Mouse (Mus musculus) intestine, embryonic 15.5 days (tissue): ENCODE data around the gene Cfap97d1. TPM values are rescaled to one million over a fixed set of nuclear protein-coding genes. Genes with fewer than 3 reads are reported as not detected.

Source experiments
- ATAC-seq: fragments of 200-750 bp; cut with Nextera tagmentation; 2 replicates; pipeline ENCODE4 v1.8.0; 2017; ENCODE audit warnings: moderate TSS enrichment, moderate library complexity
- H3K27ac ChIP-seq: fragments of 300-500 bp; sonication (generic); 2 replicates; pipeline ENCODE4 v1.5.1; 2015; ENCODE audit warnings: mild to moderate bottlenecking, inconsistent platforms
- H3K27me3 ChIP-seq: fragments of 300-500 bp; sonication (generic); replicated peaks from 2 replicates; pipeline ENCODE4 v1.6.1; 2015; ENCODE audit warnings: inconsistent platforms
- H3K36me3 ChIP-seq: fragments of 300-500 bp; sonication (generic); 2 replicates; pipeline ENCODE4 v1.6.1; 2015; ENCODE audit warnings: inconsistent platforms
- H3K4me1 ChIP-seq: fragments of 300-500 bp; sonication (generic); replicated peaks from 2 replicates; pipeline ENCODE4 v1.6.1; 2015; ENCODE audit warnings: inconsistent platforms
- H3K4me2 ChIP-seq: fragments of 300-500 bp; sonication (generic); replicated peaks from 2 replicates; pipeline ENCODE4 v1.6.1; 2015; ENCODE audit warnings: mild to moderate bottlenecking, inconsistent platforms
- H3K4me3 ChIP-seq: fragments of 300-500 bp; sonication (generic); replicated peaks from 2 replicates; pipeline ENCODE4 v1.5.1; 2015; ENCODE audit warnings: inconsistent platforms
- H3K9ac ChIP-seq: fragments of 300-500 bp; sonication (generic); 2 replicates; pipeline ENCODE4 v1.6.1; 2015; ENCODE audit warnings: inconsistent platforms
- H3K9me3 ChIP-seq: fragments of 300-500 bp; sonication (generic); 2 replicates; pipeline ENCODE4 v1.6.1; 2016; ENCODE audit warnings: inconsistent platforms
- WGBS: fragments of 180-500 bp; shearing (Covaris S2); methylation state at CpG from one replicate; pipeline ENCODE4 v1.1.7; 2015; 5-methylcytosine and 5-hydroxymethylcytosine counted together
- polyA plus RNA-seq: library from polyadenylated mRNA; unstranded; fragments of >200 nt; fragmentation: Nextera tagmentation; extraction: Ambion mirVana; gene quantifications from 2 replicates; pipeline ENCODE4 v1.2.1, GENCODE M21; 2015

The Cfap97d1 gene
- polyA plus RNA-seq, 1 experiment from 2014 or later, result not detected

GRCm38 (mm10) chr11:102016136-102016535 lies 32.1 kb downstream of the Cfap97d1 start:
- WGBS, result 95% methylated on average over 1 of the region's 1 CpGs
- no peaks in the 10 kb centered on the region for H3K9me3 ChIP-seq
- H3K4me2 ChIP-seq, result no peak overlapping the region
- no peak overlapping the region for H3K27ac ChIP-seq
- H3K36me3 ChIP-seq, result 0 out of 2 replicates have a peak, but pooled peaks cover 4% of the 10 kb centered on the region
- no peak for ATAC-seq
- H3K27me3 ChIP-seq, result no peaks in the 10 kb centered on the region
- no peak overlapping the region for H3K9ac ChIP-seq
- no peaks in the 10 kb centered on the region for H3K4me1 ChIP-seq
- no peak overlapping the region for H3K4me3 ChIP-seq

- ATAC-seq, result no peak
- Histone ChIP-seq H3K4me1 (no peaks in the 10 kb centered on the region), H3K27me3 (no peaks in the 10 kb centered on the region), H3K4me3 (no peak overlapping the region), H3K27ac (no peak overlapping the region), H3K4me2 (no peak overlapping the region), H3K36me3 (0 out of 2 replicates have a peak, but pooled peaks cover 4% of the 10 kb centered on the region), H3K9me3 (no peaks in the 10 kb centered on the region), H3K9ac (no peak overlapping the region)
- WGBS, result 83% methylated on average over 9 of the region's 9 CpGs
Measured at GRCm38 (mm10) chr11:102019736-102020135, 35.7 kb downstream of the Cfap97d1 start.

- Histone ChIP-seq H3K27ac (no peak overlapping the region), H3K27me3 (no peaks in the 10 kb centered on the region), H3K4me1 (0 out of 2 replicates have a peak, but pooled peaks cover 5% of the 10 kb centered on the region), H3K4me3 (no peak overlapping the region), H3K9me3 (no peaks in the 10 kb centered on the region), H3K36me3 (0 out of 2 replicates have a peak, but pooled peaks cover 4% of the 10 kb centered on the region), H3K4me2 (no peak overlapping the region), H3K9ac (no peak overlapping the region)
- WGBS, result 84% methylated on average over 5 of the region's 5 CpGs
- ATAC-seq, result no peak
Measured at GRCm38 (mm10) chr11:102021196-102021595, 37.1 kb downstream of the Cfap97d1 start.

- peaks cover 11% of the 10 kb centered on the region for H3K4me1 ChIP-seq
- no peak for ATAC-seq
- no peak overlapping the region for H3K27ac ChIP-seq
- 75% methylated on average over 13 of the region's 13 CpGs for whole genome bisulfite sequencing
- no peak overlapping the region for H3K4me2 ChIP-seq
- no peaks in the 10 kb centered on the region for H3K36me3 ChIP-seq
- H3K27me3 ChIP-seq, result no peaks in the 10 kb centered on the region
- H3K9me3 ChIP-seq, result no peaks in the 10 kb centered on the region
- no peak overlapping the region for H3K4me3 ChIP-seq
- H3K9ac ChIP-seq, result no peak overlapping the region
Measured at GRCm38 (mm10) chr11:102023406-102023805, 39.3 kb downstream of the Cfap97d1 start.

- WGBS, result 81% methylated on average over 6 of the region's 6 CpGs
- no peak for ATAC-seq
- Histone ChIP-seq H3K4me1 (peaks cover 11% of the 10 kb centered on the region), H3K9ac (no peak overlapping the region), H3K27me3 (no peaks in the 10 kb centered on the region), H3K27ac (no peak overlapping the region), H3K9me3 (no peaks in the 10 kb centered on the region), H3K4me3 (no peak overlapping the region), H3K36me3 (no peaks in the 10 kb centered on the region), H3K4me2 (no peak overlapping the region)
Measured at GRCm38 (mm10) chr11:102024084-102024758, 40.1 kb downstream of the Cfap97d1 start.

GRCm38 (mm10) chr11:102024875-102025274 lies 40.8 kb downstream of the Cfap97d1 start:
- no peak overlapping the region for H3K4me2 ChIP-seq
- no peaks in the 10 kb centered on the region for H3K36me3 ChIP-seq
- H3K9me3 ChIP-seq, result no peaks in the 10 kb centered on the region
- H3K9ac ChIP-seq, result no peak overlapping the region
- ATAC-seq, result no peak
- H3K27ac ChIP-seq, result no peak overlapping the region
- WGBS, result 92% methylated on average over 4 of the region's 4 CpGs
- no peaks in the 10 kb centered on the region for H3K27me3 ChIP-seq
- H3K4me1 ChIP-seq, result peaks cover 11% of the 10 kb centered on the region
- no peak overlapping the region for H3K4me3 ChIP-seq

GRCm38 (mm10) chr11:102025354-102025753 lies 41.3 kb downstream of the Cfap97d1 start:
- no peaks in the 10 kb centered on the region for H3K27me3 ChIP-seq
- peak overlapping the region; percentile 94; the same call in 1 of the 2 replicates for H3K4me2 ChIP-seq
- no peaks in the 10 kb centered on the region for H3K36me3 ChIP-seq
- H3K9ac ChIP-seq, result no peak overlapping the region
- WGBS, result 58% methylated on average over 7 of the region's 7 CpGs
- no peaks in the 10 kb centered on the region for H3K9me3 ChIP-seq
- H3K4me1 ChIP-seq, result peaks cover 14% of the 10 kb centered on the region
- H3K4me3 ChIP-seq, result peak overlapping the region; percentile 65; the same call in 1 of the 2 replicates
- no peak for ATAC-seq
- H3K27ac ChIP-seq, result no peak overlapping the region

- peak overlapping the region; percentile 71 for H3K27ac ChIP-seq
- H3K9ac ChIP-seq, result peak overlapping the region; percentile 76
- no peaks in the 10 kb centered on the region for H3K36me3 ChIP-seq
- H3K27me3 ChIP-seq, result no peaks in the 10 kb centered on the region
- ATAC-seq, result no peak
- H3K4me1 ChIP-seq, result peaks cover 16% of the 10 kb centered on the region
- 4% methylated on average over 22 of the region's 23 CpGs for WGBS
- no peaks in the 10 kb centered on the region for H3K9me3 ChIP-seq
- H3K4me2 ChIP-seq, result peak overlapping the region; percentile 94
- peak overlapping the region; percentile 65 for H3K4me3 ChIP-seq
Measured at GRCm38 (mm10) chr11:102025991-102026660, 42.0 kb downstream of the Cfap97d1 start.

- Histone ChIP-seq H3K4me1 (peaks cover 17% of the 10 kb centered on the region), H3K27me3 (no peaks in the 10 kb centered on the region), H3K36me3 (no peaks in the 10 kb centered on the region), H3K9me3 (no peaks in the 10 kb centered on the region), H3K27ac (peak overlapping the region; percentile 71), H3K4me2 (peak overlapping the region; percentile 94), H3K9ac (peak overlapping the region; percentile 76), H3K4me3 (peak overlapping the region; percentile 65)
- ATAC-seq, result peak; percentile 94
- whole genome bisulfite sequencing, result under 1% methylated on average over 44 of the region's 73 CpGs
Measured at GRCm38 (mm10) chr11:102026694-102027360, 42.7 kb downstream of the Cfap97d1 start.

GRCm38 (mm10) chr11:102027361-102028017 lies 43.4 kb downstream of the Cfap97d1 start:
- Histone ChIP-seq H3K36me3 (no peaks in the 10 kb centered on the region), H3K9me3 (no peaks in the 10 kb centered on the region), H3K9ac (peak overlapping the region; percentile 76), H3K27ac (peak overlapping the region; percentile 71), H3K4me3 (peak overlapping the region; percentile 65), H3K4me2 (peak overlapping the region; percentile 94), H3K27me3 (no peaks in the 10 kb centered on the region), H3K4me1 (peaks cover 17% of the 10 kb centered on the region)
- peak; percentile 36; the same call in 1 of the 2 replicates for ATAC-seq
- 8% methylated on average over 12 of the region's 12 CpGs for WGBS

GRCm38 (mm10) chr11:102028087-102028816 lies 44.2 kb downstream of the Cfap97d1 start, which contains the start of gene Mpp3:
TSS of gene Mpp3 (minus strand) at chr11:102028461.
- Histone ChIP-seq H3K9me3 (no peaks in the 10 kb centered on the region), H3K9ac (peak within 1 kb of the TSS; percentile 76; the same call in 1 of the 2 replicates), H3K27ac (peak within 1 kb of the TSS; percentile 71), H3K4me3 (peak within 1 kb of the TSS; percentile 65), H3K27me3 (no peaks in the 10 kb centered on the region), H3K4me1 (peaks cover 17% of the 10 kb centered on the region), H3K4me2 (peak within 1 kb of the TSS; percentile 94), H3K36me3 (no peaks in the 10 kb centered on the region)
- ATAC-seq, result no peak
- 76% methylated on average over 6 of the region's 6 CpGs for WGBS
